Mouse (Mus musculus): Measurements from ENCODE around the gene Kmt5c.

Gene Kmt5c

GRCm38 (mm10) chr7:4739544-4740275, at the start of gene Kmt5c:
Gene Kmt5c (plus strand): TSS chr7:4740115.
- peak; percentile 100 for DNase-seq

- peak; percentile 90 for DNase-seq
Observed at GRCm38 (mm10) chr7:4690387-4690786, 49.5 kb upstream of the Kmt5c start, which contains the start of gene Brsk1. Gene Brsk1 (plus strand): TSS chr7:4690604.

GRCm38 (mm10) chr7:4690951-4691653, 48.8 kb upstream of the Kmt5c start:
- peak; percentile 71 for DNase-seq

GRCm38 (mm10) chr7:4693004-4693403, 46.9 kb upstream of the Kmt5c start:
- no peak for DNase-seq

GRCm38 (mm10) chr7:4702334-4702733, 37.6 kb upstream of the Kmt5c start:
- no peak for DNase-seq

GRCm38 (mm10) chr7:4703195-4703594, 36.7 kb upstream of the Kmt5c start:
- no peak for DNase-seq

- peak; percentile 49 for DNase-seq
Observed at GRCm38 (mm10) chr7:4705098-4705497, 34.8 kb upstream of the Kmt5c start.

- DNase-seq, result no peak
Observed at GRCm38 (mm10) chr7:4712594-4712993, 27.3 kb upstream of the Kmt5c start.

GRCm38 (mm10) chr7:4716955-4717354, 23.0 kb upstream of the Kmt5c start:
- DNase-seq, result no peak

GRCm38 (mm10) chr7:4719276-4719675, 20.6 kb upstream of the Kmt5c start:
- DNase-seq, result no peak

GRCm38 (mm10) chr7:4723508-4723907, 16.4 kb upstream of the Kmt5c start:
- no peak for DNase-seq

GRCm38 (mm10) chr7:4724359-4724758, 15.6 kb upstream of the Kmt5c start:
- DNase-seq, result no peak

GRCm38 (mm10) chr7:4725169-4725568, 14.7 kb upstream of the Kmt5c start, which contains the start of gene Tmem150b:
Gene Tmem150b (minus strand): TSS chr7:4725249.
- no peak for DNase-seq

- no peak for DNase-seq
Observed at GRCm38 (mm10) chr7:4731090-4731489, 8.8 kb upstream of the Kmt5c start.

- DNase-seq, result no peak
Observed at GRCm38 (mm10) chr7:4732968-4733392, 6.9 kb upstream of the Kmt5c start.

- DNase-seq, result no peak
Observed at GRCm38 (mm10) chr7:4739041-4739543, 823 bp upstream of the Kmt5c start.

- no peak for DNase-seq
Observed at GRCm38 (mm10) chr7:4740309-4740727, 403 bp downstream of the Kmt5c start.

GRCm38 (mm10) chr7:4741151-4741550, 1.2 kb downstream of the Kmt5c start:
- peak; percentile 88 for DNase-seq

- DNase-seq, result peak; percentile 63
Observed at GRCm38 (mm10) chr7:4741672-4742481, 2.0 kb downstream of the Kmt5c start.

- peak; percentile 53 for DNase-seq
Observed at GRCm38 (mm10) chr7:4742482-4742819, 2.5 kb downstream of the Kmt5c start.

- no peak for DNase-seq
Observed at GRCm38 (mm10) chr7:4743354-4743753, 3.4 kb downstream of the Kmt5c start.

GRCm38 (mm10) chr7:4744886-4745285, 5.0 kb downstream of the Kmt5c start:
- DNase-seq, result no peak

GRCm38 (mm10) chr7:4746326-4746980, 6.5 kb downstream of the Kmt5c start:
- DNase-seq, result no peak
